Mouse (Mus musculus): ENCODE data around the gene Spryd3. TPM values are rescaled to one million over a fixed set of nuclear protein-coding genes. Genes with fewer than 3 reads are reported as not detected.

The Spryd3 gene
- polyA plus RNA-seq, 1 experiment from 2014 or later: 40.2 TPM

DNA sequence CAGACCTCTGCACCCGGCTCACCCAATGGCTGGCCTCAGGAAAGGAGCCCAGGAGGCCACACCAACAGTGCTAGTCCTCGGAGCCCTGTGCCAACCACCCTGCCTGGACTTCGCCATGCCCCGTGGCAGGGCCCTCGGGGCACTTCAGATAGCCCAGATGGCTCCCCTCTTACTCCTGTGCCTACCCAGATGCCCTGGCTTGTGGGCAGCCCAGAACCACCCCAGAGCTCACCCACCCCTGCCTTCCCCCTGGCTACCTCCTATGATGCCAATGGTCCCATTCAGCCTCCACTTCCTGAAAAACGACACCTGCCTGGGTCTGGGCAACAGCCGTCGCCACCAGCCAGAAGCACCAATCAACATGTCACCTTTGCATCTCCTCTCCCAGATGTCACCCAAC lies 23.2 kb downstream of the Spryd3 start:
- Histone ChIP-seq H3K4me3 (replicated peaks; ENCODE audit: low read depth, low read length) (no peak overlapping the region), H3K4me1 (ENCODE audit: control insufficient read depth, insufficient read depth, low read length) (no peaks in the 10 kb centered on the region), H3K9ac (replicated peaks; ENCODE audit: low read length) (no peak overlapping the region), H3K4me2 (ENCODE audit: low read length) (no peak overlapping the region), H3K27me3 (ENCODE audit: control insufficient read depth, insufficient read depth, low read length) (peaks cover 2% of the 10 kb centered on the region; the same call in 1 of the 2 replicates), H3K27ac (replicated peaks; ENCODE audit: low read depth, low read length) (no peak overlapping the region), H3K36me3 (ENCODE audit: control insufficient read depth, insufficient read depth, low read length) (peaks cover 29% of the 10 kb centered on the region), H3K9me3 (ENCODE audit: control insufficient read depth, low read length) (no peaks in the 10 kb centered on the region)
- ATAC-seq (ENCODE audit: low FRiP score, low TSS enrichment) (no peak), DNase-seq (no peak)
- WGBS: 84% methylated on average over 8 of the region's 8 CpGs

DNA sequence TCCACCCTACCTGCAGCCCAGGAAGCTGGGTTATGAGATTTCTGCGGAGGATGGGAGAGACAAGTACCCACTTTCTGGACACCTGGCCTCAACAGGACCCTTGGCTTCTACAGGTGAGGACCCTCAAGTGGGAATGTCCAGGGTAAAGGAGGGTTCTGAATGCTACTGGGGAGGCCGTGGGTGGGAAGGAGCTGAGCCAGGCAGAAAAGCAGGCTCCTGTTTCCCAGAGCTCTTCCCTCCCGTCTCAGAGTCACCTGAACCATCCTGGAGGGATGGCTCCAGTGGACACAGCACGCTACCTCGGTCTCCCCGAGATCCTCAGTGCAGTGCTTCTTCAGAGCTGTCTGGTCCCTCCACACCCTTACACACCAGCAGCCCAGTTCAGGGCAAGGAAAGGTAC lies 23.9 kb downstream of the Spryd3 start:
- H3K9ac ChIP-seq (replicated peaks; ENCODE audit: low read length): no peak overlapping the region
- H3K36me3 ChIP-seq (ENCODE audit: control insufficient read depth, insufficient read depth, low read length): peaks cover 23% of the 10 kb centered on the region
- peaks cover 5% of the 10 kb centered on the region for H3K4me1 ChIP-seq (ENCODE audit: control insufficient read depth, insufficient read depth, low read length)
- WGBS: 85% methylated on average over 6 of the region's 6 CpGs
- no peaks in the 10 kb centered on the region for H3K9me3 ChIP-seq (ENCODE audit: control insufficient read depth, low read length)
- H3K27ac ChIP-seq (replicated peaks; ENCODE audit: low read depth, low read length): no peak overlapping the region
- ATAC-seq (ENCODE audit: low FRiP score, low TSS enrichment): no peak
- no peak overlapping the region for H3K4me3 ChIP-seq (replicated peaks; ENCODE audit: low read depth, low read length)
- H3K27me3 ChIP-seq (ENCODE audit: control insufficient read depth, insufficient read depth, low read length): peaks cover 8% of the 10 kb centered on the region
- no peak overlapping the region for H3K4me2 ChIP-seq (ENCODE audit: low read length)
- no peak for DNase-seq

DNA sequence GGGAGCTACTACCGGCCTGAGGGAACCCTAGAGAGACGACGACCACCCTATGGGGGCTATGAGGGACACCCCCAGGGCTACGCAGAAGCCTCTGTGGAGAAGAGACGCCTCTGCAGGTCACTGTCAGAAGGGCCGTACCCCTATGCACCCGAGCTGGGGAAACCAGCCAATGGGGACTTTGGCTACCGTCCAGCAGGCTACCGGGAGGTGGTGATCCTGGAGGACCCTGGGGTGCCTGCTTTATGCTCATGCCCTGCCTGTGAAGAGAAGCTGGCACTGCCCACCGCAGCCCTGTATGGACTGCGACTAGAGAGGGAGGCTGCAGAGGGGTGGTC lies 24.6 kb downstream of the Spryd3 start:
- ATAC-seq (ENCODE audit: low FRiP score, low TSS enrichment) (no peak), DNase-seq (no peak)
- Histone ChIP-seq H3K4me1 (ENCODE audit: control insufficient read depth, insufficient read depth, low read length) (peaks cover 8% of the 10 kb centered on the region), H3K36me3 (ENCODE audit: control insufficient read depth, insufficient read depth, low read length) (peaks cover 16% of the 10 kb centered on the region), H3K27me3 (ENCODE audit: control insufficient read depth, insufficient read depth, low read length) (peaks cover 15% of the 10 kb centered on the region), H3K9ac (replicated peaks; ENCODE audit: low read length) (no peak overlapping the region), H3K4me2 (ENCODE audit: low read length) (no peak overlapping the region), H3K27ac (replicated peaks; ENCODE audit: low read depth, low read length) (no peak overlapping the region), H3K4me3 (replicated peaks; ENCODE audit: low read depth, low read length) (no peak overlapping the region), H3K9me3 (ENCODE audit: control insufficient read depth, low read length) (no peaks in the 10 kb centered on the region)
- 79% methylated on average over 11 of the region's 11 CpGs for WGBS

DNA sequence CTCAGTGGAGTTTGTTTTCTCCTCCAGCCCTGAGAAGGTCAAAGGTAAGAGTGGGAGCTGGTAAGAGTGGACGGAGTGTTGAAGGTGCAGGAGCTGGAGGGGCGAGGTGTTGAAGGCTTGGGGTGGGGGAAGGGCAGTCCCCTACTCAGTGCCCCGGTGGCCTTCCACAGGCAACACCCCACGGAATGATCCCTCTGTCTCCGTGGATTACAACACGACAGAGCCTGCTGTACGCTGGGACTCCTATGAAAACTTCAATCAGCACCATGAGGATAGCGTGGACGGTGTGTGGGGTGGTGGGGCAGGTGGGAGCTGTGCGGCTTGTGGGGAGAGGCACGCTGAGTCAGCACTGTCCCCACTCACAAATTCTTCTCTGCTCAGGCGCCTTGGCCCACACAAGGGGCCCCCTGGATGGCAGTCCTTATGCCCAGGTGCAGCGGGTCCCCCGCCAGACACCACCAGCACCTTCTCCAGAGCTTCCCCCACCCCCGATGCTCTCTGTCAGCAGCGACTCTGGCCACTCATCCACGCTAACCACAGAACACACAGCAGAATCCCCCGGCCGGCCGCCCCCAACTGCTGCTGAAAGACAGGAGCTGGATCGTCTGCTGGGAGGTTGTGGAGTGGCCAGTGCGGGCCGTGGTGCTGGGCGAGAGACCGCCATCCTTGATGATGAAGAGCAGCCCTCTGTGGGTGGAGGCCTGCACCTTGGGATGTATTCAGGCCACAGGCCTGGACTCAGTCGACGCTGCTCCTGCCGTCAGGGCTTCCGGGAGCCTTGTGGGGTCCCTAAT lies 25.1 kb downstream of the Spryd3 start:
- H3K4me2 ChIP-seq (ENCODE audit: low read length): no peak overlapping the region
- H3K36me3 ChIP-seq (ENCODE audit: control insufficient read depth, insufficient read depth, low read length): peaks cover 10% of the 10 kb centered on the region
- no peak overlapping the region for H3K4me3 ChIP-seq (replicated peaks; ENCODE audit: low read depth, low read length)
- ATAC-seq (ENCODE audit: low FRiP score, low TSS enrichment) (no peak), DNase-seq (no peak)
- H3K9ac ChIP-seq (replicated peaks; ENCODE audit: low read length): no peak overlapping the region
- H3K4me1 ChIP-seq (ENCODE audit: control insufficient read depth, insufficient read depth, low read length): peaks cover 8% of the 10 kb centered on the region
- peaks cover 21% of the 10 kb centered on the region for H3K27me3 ChIP-seq (ENCODE audit: control insufficient read depth, insufficient read depth, low read length)
- H3K27ac ChIP-seq (replicated peaks; ENCODE audit: low read depth, low read length): no peak overlapping the region
- 74% methylated on average over 29 of the region's 29 CpGs for WGBS
- H3K9me3 ChIP-seq (ENCODE audit: control insufficient read depth, low read length): no peaks in the 10 kb centered on the region

DNA sequence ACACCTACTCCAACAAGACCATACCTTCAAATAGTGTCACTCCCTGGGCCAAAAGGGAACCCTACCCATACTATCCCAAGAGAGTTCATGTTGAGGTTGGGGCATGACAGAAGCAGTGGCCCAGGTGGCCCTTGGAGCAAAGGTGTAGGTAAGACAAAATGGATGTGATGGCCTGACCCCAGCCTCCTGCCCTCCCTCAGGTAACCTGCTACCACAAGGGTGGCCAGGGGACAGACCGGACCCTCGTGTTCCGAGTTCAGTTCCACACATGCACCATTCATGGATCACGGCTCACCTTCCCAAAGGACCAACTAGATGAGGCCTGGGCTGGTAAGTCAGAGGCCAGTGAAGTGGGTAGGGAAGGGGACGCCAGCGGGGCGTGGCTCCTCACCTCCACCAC lies 25.8 kb downstream of the Spryd3 start:
- Histone ChIP-seq H3K27ac (replicated peaks; ENCODE audit: low read depth, low read length) (no peak overlapping the region), H3K9ac (replicated peaks; ENCODE audit: low read length) (no peak overlapping the region), H3K36me3 (ENCODE audit: control insufficient read depth, insufficient read depth, low read length) (peaks cover 4% of the 10 kb centered on the region; the same call in 1 of the 2 replicates), H3K4me1 (ENCODE audit: control insufficient read depth, insufficient read depth, low read length) (peaks cover 8% of the 10 kb centered on the region), H3K4me2 (ENCODE audit: low read length) (no peak overlapping the region), H3K27me3 (ENCODE audit: control insufficient read depth, insufficient read depth, low read length) (peaks cover 27% of the 10 kb centered on the region), H3K9me3 (ENCODE audit: control insufficient read depth, low read length) (no peaks in the 10 kb centered on the region), H3K4me3 (replicated peaks; ENCODE audit: low read depth, low read length) (no peak overlapping the region)
- ATAC-seq (ENCODE audit: low FRiP score, low TSS enrichment) (no peak), DNase-seq (no peak)
- whole genome bisulfite sequencing: 94% methylated on average over 7 of the region's 7 CpGs

DNA sequence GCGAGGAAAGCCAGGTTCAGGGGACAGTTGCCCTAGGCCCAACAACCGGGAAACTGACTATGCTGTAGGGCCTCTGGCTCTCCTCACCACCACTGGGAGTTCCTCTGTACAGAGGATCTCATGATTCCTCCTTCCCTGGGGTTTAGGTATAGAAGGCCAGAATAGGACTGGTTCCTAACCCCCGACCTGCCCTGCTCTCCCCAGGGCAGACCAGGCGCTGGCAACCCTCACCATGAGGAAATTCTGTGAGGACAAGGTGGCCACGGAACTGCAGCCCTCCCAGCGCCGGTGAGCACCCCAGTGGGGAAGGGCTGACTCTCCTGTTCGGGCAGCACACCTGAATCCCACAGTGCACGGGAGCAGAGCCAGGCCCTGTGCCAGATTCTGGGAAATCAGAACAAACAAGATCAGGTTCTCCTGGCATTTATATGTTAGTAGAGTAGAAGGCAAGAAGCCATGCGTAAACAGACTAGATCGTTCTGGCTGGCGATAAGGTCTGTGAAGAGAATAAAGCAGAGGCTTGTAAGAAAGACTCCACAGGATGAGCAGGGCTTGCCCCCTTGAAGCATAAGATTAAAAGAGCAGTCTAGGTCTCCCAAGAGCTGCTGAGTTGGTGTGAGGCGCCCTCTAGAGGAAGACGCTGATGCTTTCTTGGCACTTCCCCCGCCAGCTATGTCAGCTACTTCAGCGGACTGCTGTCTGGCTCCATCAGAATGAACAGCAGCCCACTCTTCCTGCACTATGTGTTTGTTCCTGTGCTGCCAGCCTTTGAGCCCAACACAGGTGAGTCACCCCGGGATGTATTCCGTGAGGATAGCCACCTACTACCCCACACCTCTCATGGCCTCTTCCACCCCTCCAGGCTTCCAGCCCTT lies 27.1 kb downstream of the Spryd3 start:
- Histone ChIP-seq H3K27ac (replicated peaks; ENCODE audit: low read depth, low read length) (no peak overlapping the region), H3K36me3 (ENCODE audit: control insufficient read depth, insufficient read depth, low read length) (no peaks in the 10 kb centered on the region), H3K4me1 (ENCODE audit: control insufficient read depth, insufficient read depth, low read length) (peaks cover 10% of the 10 kb centered on the region), H3K4me3 (replicated peaks; ENCODE audit: low read depth, low read length) (no peak overlapping the region), H3K27me3 (ENCODE audit: control insufficient read depth, insufficient read depth, low read length) (peaks cover 30% of the 10 kb centered on the region), H3K9me3 (ENCODE audit: control insufficient read depth, low read length) (no peaks in the 10 kb centered on the region), H3K9ac (replicated peaks; ENCODE audit: low read length) (no peak overlapping the region), H3K4me2 (ENCODE audit: low read length) (no peak overlapping the region)
- 47% methylated on average over 18 of the region's 18 CpGs for WGBS
- DNase-seq: peak; percentile 83
- ATAC-seq (ENCODE audit: low FRiP score, low TSS enrichment): no peak

DNA sequence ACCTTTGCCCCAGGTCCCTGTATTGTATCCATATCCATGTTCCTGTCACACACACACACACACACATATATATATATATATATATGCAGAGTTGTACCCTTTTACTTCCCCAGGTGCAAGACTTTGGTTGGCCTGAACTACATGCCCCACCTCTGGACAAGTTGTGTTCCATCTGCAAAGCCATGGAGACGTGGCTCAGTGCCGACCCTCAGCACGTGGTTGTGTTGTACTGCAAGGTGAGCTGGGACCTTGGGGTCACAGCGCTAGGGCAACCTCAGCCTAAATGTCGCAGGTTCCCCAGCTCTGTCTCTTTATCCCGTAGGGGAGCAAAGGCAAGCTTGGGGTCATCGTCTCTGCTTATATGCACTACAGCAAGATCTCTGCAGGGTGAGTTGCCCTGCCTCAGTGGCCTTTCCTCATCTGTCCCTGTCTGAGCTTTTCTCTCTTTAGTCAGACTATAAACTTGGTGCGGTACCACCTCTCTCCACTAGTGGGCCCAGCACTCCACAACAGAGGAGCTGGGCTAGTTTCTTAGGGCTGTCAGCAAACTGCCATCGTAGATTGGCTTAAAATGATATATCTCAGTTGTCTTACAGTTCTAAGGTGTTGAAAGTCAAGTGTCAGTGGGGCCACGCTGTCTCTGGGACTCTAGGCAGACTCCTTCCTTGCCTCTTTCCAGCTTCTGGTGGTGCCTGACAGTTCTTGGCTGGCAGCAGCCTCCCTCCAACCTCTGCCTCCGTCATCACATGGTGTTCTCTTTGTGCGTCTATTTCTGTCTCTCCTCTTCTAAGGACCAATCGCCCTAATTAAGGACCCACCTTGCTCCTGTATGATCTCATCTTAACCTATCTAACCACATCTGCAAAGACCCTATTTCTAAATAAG lies 28.1 kb downstream of the Spryd3 start:
- DNase-seq: peak; percentile 85
- ATAC-seq (ENCODE audit: low FRiP score, low TSS enrichment): no peak; the same call in 1 of the 2 replicates
- peaks cover 31% of the 10 kb centered on the region for H3K27me3 ChIP-seq (ENCODE audit: control insufficient read depth, insufficient read depth, low read length)
- H3K4me2 ChIP-seq (ENCODE audit: low read length): peak overlapping the region; percentile 55; the same call in 1 of the 2 replicates
- peak overlapping the region; percentile 29; the same call in 1 of the 2 replicates for H3K4me3 ChIP-seq (replicated peaks; ENCODE audit: low read depth, low read length)
- H3K27ac ChIP-seq (replicated peaks; ENCODE audit: low read depth, low read length): no peak overlapping the region
- peaks cover 16% of the 10 kb centered on the region for H3K4me1 ChIP-seq (ENCODE audit: control insufficient read depth, insufficient read depth, low read length)
- no peaks in the 10 kb centered on the region for H3K36me3 ChIP-seq (ENCODE audit: control insufficient read depth, insufficient read depth, low read length)
- H3K9ac ChIP-seq (replicated peaks; ENCODE audit: low read length): no peak overlapping the region
- H3K9me3 ChIP-seq (ENCODE audit: control insufficient read depth, low read length): no peaks in the 10 kb centered on the region
- WGBS: 33% methylated on average over 13 of the region's 13 CpGs

DNA sequence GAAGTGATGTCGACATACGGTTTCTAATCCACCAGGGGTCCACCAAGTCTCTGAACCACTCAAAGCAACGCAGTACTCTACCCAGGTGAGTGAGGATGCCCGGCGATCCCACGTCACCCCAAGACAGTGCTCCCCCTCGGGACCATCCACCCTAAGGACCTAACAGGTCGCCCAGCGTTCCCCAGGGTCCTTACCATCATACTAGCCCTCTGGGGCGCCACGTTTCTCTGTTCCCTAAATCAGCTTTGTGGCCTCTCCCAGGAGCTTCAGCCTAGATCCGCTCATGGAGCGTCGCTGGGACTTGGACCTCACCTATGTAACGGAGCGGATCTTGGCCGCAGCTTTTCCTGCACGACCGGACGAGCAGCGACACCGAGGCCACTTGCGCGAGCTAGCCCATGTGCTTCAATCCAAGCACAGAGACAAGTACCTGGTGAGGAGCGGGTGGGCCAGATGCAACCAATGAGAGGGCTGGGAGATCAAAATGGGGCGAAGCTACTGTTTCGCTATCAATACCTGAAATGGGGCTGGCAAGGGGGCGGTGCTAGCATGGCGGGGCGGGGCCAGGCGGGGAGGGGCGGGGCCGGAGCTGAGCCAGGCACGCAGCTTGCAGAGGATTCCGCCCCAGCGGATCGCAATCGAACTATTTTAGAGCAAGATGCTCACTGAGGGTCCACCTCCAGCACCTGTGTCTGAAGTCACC lies 29.1 kb downstream of the Spryd3 start:
- WGBS: 2% methylated on average over 38 of the region's 38 CpGs
- DNase-seq (peak; percentile 41), ATAC-seq (ENCODE audit: low FRiP score, low TSS enrichment) (no peak)
- Histone ChIP-seq H3K4me1 (ENCODE audit: control insufficient read depth, insufficient read depth, low read length) (peaks cover 18% of the 10 kb centered on the region), H3K27me3 (ENCODE audit: control insufficient read depth, insufficient read depth, low read length) (peaks cover 35% of the 10 kb centered on the region), H3K9me3 (ENCODE audit: control insufficient read depth, low read length) (no peaks in the 10 kb centered on the region), H3K4me3 (replicated peaks; ENCODE audit: low read depth, low read length) (peak overlapping the region; percentile 29), H3K27ac (replicated peaks; ENCODE audit: low read depth, low read length) (no peak overlapping the region), H3K4me2 (ENCODE audit: low read length) (peak overlapping the region; percentile 55), H3K9ac (replicated peaks; ENCODE audit: low read length) (peak overlapping the region; percentile 21), H3K36me3 (ENCODE audit: control insufficient read depth, insufficient read depth, low read length) (no peaks in the 10 kb centered on the region)
